Mouse (Mus musculus) telencephalon, adult 2 months (tissue): ENCODE results near the gene Mrpl19.

Experiments used
- DNase-seq: peaks from one replicate; pipeline ENCODE4 v3.0.0-alpha.2; 2011; ENCODE audit warnings: low read depth, low spot score

Mrpl19 gene

GRCm38 (mm10) chr6:81965296-81966067, at the start of gene Mrpl19:
Gene Mrpl19, minus strand, starts transcription at chr6:81965958.
- DNase-seq: peak; percentile 89

GRCm38 (mm10) chr6:82012392-82012791, 46.6 kb upstream of the Mrpl19 start:
- DNase-seq: no peak

- DNase-seq: no peak
Measured at GRCm38 (mm10) chr6:81990049-81990810, 24.5 kb upstream of the Mrpl19 start.

- DNase-seq: no peak
Measured at GRCm38 (mm10) chr6:81988341-81988740, 22.6 kb upstream of the Mrpl19 start.

- DNase-seq: no peak
Measured at GRCm38 (mm10) chr6:81987580-81987979, 21.8 kb upstream of the Mrpl19 start.

DNA sequence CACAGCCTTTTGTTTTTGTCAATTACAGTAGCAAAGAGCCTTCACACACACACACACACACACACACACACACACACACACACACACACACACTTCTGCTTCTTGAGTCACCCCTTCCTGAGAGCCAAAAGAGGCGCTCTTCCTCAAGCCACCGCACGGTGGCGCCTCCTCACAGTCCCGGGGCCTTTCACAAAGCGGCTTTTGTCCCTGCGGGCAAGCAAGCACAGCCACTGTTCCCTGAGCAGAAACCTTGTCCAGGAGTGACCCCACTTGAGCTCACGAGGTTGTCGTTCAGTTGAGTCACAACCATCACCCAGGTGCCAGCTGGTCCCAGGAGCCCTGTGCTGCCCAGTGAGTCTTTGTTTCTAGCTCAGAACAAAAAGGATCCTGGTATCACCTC, 21.3 kb upstream of the Mrpl19 start:
- DNase-seq: peak; percentile 39

DNA sequence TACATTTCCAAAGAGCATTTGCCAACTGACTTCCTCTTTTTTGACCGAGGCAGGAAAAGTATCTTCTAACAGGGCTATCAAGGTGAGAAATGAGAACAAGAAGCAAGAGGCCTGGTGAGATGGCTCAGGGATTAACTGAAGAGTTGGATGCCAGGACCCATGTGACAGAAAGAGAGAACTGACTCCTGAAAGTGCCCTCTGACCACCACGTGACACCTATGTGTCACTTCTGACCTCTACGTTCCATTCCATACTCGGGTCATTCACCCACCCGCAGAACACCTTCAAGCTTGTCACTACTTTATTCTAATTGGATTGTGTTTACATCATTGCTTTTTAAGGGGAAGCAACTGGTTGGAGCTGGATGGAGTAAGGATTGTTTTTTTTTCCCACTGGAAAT, 20.8 kb upstream of the Mrpl19 start:
- DNase-seq: no peak

- no peak for DNase-seq
Measured at GRCm38 (mm10) chr6:81986171-81986570, 20.4 kb upstream of the Mrpl19 start.

- DNase-seq: no peak
Measured at GRCm38 (mm10) chr6:81979286-81979685, 13.5 kb upstream of the Mrpl19 start.

DNA sequence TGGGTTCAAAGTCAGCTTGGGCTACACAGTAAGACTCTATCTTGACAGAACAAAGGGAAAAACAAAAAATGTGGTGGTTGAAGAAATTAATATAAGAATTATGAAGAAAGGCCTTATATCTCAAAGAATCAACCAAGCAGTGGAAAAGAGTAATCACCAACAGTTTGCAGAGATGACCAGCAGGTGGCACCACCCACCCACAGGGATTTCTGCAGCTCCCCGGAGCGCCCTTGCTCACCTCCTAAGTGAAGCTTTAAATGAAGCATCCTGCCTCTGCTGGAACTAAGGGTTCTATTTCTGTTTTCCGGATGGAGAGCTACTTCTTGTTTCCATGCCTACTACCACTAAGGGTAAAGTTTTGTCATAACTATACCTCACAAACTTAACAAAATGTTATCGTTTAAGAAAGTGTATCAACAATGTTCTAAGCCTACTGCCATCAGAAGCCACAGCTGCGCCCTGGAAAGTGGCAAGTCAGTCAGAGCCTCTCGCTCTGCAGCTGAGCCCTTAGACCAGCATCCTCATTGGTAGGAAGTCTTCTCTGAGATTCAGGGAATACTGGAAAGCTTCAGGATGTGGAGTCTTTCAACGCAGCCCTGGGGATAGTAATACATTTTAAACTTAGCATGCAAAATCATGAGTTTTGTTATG, 10.3 kb upstream of the Mrpl19 start:
- peak; percentile 40 for DNase-seq

- no peak for DNase-seq
Measured at GRCm38 (mm10) chr6:81972595-81972994, 6.8 kb upstream of the Mrpl19 start.

- DNase-seq: no peak
Measured at GRCm38 (mm10) chr6:81971196-81971595, 5.4 kb upstream of the Mrpl19 start.

- no peak for DNase-seq
Measured at GRCm38 (mm10) chr6:81966068-81966544, 348 bp upstream of the Mrpl19 start.

- no peak for DNase-seq
Measured at GRCm38 (mm10) chr6:81960284-81960683, 5.5 kb downstream of the Mrpl19 start.

- no peak for DNase-seq
Measured at GRCm38 (mm10) chr6:81959866-81960265, 5.9 kb downstream of the Mrpl19 start.

GRCm38 (mm10) chr6:81957992-81958391, 7.8 kb downstream of the Mrpl19 start:
- no peak for DNase-seq

DNA sequence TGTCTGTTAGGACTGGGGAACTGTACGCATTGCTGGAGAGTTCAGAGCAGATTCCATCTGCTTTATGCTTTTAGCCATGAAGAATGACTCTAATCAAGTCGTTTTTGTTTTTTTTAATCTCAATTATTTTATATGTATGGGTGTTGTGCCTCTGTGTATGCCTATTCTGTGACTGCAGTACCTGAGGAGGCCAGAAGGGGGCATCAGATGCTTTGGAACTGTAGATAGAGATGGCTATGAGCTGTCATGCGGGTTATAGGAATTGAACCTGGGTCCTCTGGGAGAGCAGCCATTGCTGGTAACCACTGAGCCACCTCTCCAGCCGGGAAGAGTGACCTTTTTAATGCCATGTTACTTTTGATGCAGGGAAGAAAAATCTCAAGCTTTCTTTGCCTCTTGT, 9.4 kb downstream of the Mrpl19 start:
- DNase-seq: no peak

- DNase-seq: no peak
Measured at GRCm38 (mm10) chr6:81955133-81955532, 10.6 kb downstream of the Mrpl19 start.

DNA sequence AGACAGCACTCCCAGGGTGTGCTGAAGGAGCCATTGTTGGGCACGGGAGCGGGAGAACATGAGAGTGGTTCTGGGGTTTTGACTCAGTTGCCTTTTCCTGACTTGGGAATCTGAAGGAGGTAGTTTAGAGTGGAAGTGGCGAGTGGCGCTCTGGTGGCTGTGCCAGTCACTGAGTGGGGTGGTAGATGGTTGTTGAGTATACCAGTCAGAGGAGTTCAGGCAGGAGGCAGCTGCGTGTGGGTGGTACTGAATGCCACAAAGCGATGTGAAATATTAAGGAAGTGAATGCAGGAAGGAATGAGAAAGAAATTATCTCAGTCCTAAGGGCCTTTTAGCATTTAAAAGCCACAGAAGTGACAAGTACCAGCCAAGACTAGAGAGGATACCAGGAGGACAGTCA, 18.9 kb downstream of the Mrpl19 start:
- DNase-seq: no peak

- DNase-seq: no peak
Measured at GRCm38 (mm10) chr6:81944432-81944831, 21.3 kb downstream of the Mrpl19 start.

DNA sequence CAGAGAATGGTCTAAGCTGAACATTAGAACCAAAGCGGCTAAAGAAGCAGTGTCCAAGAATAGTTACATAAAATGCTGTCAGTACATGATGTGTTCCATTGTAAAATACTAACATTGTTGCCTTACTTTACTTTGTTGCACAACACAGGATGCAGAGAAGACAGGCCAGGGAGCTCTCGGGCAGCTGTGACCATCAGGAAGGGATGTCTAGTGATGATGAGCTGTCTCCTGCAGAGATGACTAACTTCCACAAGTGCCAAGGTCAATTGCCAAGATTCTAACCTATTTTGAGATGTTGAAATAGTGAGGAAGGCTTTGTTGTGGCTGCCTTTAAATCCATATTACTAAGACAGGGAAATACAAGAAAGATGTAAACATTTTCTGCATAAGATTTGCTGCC, 22.5 kb downstream of the Mrpl19 start:
- DNase-seq: no peak

- no peak for DNase-seq
Measured at GRCm38 (mm10) chr6:81941718-81942117, 24.0 kb downstream of the Mrpl19 start.
